Mouse (Mus musculus): Measurements from ENCODE around the gene Camk2b.
A peak's percentile ranks its signal among the peaks of the same experiment; 100 is the strongest.

The Camk2b gene

GRCm38 (mm10) chr11:5983629-5984028 lies 82.5 kb downstream of the Camk2b start:
- DNase-seq (ENCODE audit: low spot score) = no peak

- DNase-seq (ENCODE audit: low spot score) = no peak
These were observed 84.8 kb downstream of the Camk2b start for GRCm38 (mm10) chr11:5981323-5981722.

- no peak for DNase-seq (ENCODE audit: low spot score)
These were observed 85.6 kb downstream of the Camk2b start for GRCm38 (mm10) chr11:5980561-5980960.

DNA sequence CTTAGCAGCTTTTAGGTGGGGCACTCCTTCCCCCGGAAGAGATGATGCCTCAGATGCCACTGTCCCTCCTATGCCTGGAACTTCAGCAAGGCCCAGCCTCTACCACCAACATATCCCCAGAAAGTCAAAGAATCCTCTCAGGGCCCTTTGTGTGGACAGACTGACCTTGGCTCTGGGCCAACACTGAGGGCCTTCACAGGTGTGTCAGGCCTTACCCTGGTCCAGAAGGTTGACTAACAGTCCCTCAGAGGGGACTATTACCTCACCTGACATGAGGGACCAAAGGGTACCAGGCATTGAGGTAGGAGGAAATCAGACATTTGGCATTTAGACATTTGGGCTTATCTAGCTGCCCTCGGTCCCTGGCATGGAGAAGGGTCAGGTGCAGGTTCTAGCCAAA lies 86.1 kb downstream of the Camk2b start:
- no peak for DNase-seq (ENCODE audit: low spot score)

DNA sequence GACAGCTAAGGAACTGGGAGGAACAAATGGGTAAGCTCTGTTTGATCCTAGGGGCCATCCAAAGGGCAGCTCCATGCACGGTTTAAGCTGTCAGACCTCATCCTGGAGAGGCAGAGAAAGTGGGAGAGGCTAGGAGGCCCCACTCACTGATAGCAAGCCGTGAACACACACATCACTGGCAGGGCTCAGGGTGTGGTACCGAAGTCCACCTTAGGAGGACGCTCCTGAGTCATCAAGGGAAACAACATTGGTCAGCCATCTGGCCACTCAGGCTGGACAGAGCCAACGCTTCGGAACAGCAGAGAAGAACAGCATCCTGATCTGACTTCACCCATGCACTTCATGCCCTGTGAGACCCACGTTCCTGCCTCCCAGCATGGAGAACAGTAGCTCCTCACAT lies 87.1 kb downstream of the Camk2b start:
- no peak for DNase-seq (ENCODE audit: low spot score)

- DNase-seq (ENCODE audit: low spot score) = no peak
These were observed 90.1 kb downstream of the Camk2b start for GRCm38 (mm10) chr11:5976106-5976505.

- DNase-seq (ENCODE audit: low spot score) = no peak
These were observed 91.1 kb downstream of the Camk2b start for GRCm38 (mm10) chr11:5975068-5975467.

DNA sequence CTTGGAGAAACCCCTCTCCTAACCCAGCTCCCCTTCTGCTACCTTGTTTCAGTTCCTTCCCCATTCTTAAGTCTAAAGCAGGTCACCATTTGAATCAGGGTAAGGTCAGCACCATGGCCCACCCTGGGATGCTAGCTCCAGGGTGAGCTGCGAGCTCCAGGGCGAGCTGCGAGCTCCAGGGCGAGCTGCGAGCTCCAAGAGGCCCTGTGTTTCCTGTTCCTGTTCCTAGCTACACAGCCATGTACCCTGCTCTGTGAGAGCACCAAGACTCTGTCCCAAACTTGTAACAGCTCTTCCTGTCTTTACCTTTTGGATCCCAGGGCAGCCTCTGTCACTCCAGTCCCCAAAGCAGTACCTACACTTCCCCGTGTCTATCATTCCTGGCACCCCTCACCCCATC lies 92.1 kb downstream of the Camk2b start:
- DNase-seq (ENCODE audit: low spot score) = no peak

DNA sequence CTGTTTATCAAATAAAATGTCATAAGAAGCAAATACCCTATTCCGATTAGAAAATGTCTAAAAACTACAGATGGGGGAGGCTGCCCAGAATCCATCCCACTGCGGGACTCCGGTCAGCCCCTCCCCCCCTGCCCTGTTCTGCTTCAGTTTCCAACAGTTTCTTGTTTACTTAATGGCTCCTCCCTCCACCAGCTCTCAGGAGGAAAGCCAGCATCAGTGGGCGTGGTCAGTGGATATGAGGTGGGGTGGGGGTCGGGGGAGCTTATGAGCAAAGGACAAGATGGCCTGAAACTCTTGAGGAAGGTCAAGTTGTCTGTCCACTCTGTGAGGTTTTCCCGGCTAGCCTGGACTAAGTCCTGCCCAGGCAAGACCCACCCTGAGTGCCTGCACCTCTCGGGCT lies 93.0 kb downstream of the Camk2b start:
- no peak for DNase-seq (ENCODE audit: low spot score)

GRCm38 (mm10) chr11:5971202-5971601 lies 95.0 kb downstream of the Camk2b start:
- DNase-seq (ENCODE audit: low spot score) = no peak

- DNase-seq (ENCODE audit: low spot score) = no peak
These were observed 97.9 kb downstream of the Camk2b start for GRCm38 (mm10) chr11:5968223-5968622.

DNA sequence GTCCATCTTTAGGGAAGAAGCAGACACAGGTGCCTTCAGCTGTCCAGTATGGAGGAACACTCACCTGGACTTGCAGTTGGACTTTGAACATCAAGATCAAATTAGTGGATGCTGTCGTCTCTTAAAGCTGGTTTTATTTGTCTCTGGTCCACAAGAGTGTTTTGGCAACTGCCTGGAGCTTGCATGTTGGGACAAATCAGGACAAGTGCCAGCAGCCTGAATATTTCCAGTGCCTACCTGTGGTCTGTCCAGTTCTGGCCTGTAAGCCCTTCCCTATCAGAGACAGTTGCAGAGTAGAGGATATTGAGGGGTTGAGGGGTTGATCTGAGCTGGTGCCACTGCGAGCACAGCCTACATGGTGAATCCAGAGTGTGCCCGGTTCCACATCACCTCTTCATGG lies 99.4 kb downstream of the Camk2b start:
- DNase-seq (ENCODE audit: low spot score) = no peak

DNA sequence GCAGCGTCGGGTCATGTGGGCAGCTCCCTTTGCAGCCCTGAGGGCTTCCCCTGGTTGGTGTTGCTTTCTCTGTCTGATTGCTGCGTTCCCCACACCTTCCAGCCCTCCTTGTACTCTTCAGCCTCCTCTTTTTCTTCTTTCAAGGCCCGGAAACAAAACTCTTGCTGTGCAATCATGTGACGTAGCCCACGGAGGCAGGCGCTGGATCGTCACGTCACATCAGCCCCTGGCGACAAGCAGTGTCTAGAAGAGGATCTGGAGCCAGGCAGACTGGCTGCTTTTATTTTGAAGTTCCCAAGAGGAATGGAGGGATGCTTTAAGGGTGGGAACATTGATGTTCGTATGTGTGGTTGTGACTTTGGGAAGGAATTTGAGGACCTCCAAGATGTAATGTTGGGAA lies 100.3 kb downstream of the Camk2b start:
- no peak for DNase-seq (ENCODE audit: low spot score)

GRCm38 (mm10) chr11:5960051-5960450 lies 106.1 kb downstream of the Camk2b start:
- DNase-seq (ENCODE audit: low spot score) = no peak

DNA sequence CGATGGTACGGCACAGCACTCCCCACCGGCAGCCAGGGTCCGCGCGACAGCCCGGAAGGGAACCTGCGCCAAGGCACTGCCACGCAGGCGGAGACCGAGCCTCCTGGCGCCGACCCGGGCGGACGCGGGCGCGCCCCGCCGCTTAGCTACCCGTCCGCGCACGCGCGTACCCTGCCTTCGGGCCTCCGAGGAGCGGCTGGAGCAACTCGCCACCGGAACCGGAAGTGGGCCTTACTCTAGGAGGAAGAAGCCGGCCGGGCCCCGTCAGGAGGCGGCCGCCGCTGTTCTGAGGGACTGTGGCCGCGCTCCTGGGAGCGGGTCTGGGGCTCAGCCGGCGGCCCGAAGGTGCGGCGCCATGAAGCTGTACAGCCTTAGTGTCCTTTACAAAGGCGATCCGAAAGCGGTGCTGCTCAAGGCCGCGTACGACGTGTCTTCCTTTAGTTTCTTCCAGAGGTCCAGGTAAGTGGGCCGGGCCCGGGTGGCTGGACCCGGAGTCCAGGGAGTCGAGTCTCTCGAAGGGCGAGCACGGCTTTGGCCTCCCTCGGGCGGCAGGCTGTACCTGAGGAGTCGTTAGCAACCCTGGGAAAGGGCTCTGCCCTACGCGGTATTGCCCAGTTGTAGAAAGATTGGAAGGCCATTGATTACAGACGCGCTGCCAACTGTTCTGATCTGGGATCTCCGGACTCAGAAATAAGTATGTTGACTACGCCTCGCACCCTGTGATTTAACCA lies 110.5 kb downstream of the Camk2b start, which contains the start of gene Ykt6:
Ykt6 (plus strand) TSS at position 148 of the 731 bp plus-strand sequence.
- DNase-seq (ENCODE audit: low spot score) = peak; percentile 96

- DNase-seq (ENCODE audit: low spot score) = peak; percentile 67
These were observed 111.1 kb downstream of the Camk2b start for GRCm38 (mm10) chr11:5954965-5955504.

DNA sequence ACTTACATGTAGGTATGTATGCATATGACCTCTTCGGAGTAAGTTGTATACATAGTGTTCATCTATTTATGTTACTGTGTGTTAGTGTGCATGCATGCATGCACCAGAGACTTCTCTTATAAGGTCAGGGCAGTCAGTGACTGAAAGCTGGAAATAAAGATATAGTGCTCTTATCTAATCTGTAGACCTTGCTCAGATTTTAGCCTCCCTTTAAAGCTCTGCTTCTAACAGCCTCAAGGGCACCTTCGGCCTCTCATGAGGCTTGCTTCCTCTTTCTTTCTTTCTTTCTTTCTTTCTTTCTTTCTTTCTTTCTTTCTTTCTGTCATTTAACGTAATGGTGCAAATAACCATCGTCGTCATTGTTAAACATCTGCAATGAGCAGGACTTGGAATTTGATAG lies 111.7 kb downstream of the Camk2b start:
- no peak for DNase-seq (ENCODE audit: low spot score)

GRCm38 (mm10) chr11:5953130-5953765 lies 112.9 kb downstream of the Camk2b start:
- DNase-seq (ENCODE audit: low spot score) = peak; percentile 73

GRCm38 (mm10) chr11:5952501-5952900 lies 113.7 kb downstream of the Camk2b start:
- no peak for DNase-seq (ENCODE audit: low spot score)

DNA sequence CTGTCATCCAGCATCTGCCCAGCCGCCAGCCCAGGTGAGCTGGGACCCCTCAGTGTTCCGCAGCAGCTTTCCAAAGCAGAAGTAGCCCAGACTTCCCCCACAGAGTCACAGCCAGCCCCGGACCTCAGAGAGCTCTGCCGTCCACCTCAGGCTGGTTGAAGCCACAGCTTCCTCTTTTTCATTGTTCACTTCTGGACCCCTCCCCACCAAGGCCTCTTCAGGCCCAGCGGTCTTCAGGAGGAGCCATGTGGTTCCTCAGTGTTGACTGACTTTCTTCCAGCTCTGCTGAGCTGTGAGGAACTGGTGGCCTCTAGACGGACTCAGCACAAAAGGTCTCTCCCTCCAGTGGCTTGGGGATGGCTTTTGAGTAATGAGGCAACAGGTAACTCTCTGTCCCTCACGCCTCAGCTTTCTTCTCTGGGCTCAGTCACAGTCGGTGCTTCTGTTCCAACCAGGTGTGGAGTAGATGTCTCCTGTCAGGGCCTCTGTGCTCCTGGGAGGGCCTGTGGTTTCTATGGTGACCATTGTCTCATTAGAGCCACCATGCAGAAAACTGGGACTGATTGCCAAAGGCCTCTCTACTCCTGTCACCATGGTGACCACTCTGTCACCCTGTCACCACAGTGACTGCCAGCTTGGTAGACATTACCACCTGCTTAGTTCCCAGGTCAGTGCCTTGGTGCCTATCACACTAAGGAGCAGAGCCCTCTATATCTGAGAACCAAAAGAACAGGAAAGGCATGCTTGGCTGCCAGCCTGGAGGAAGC lies 116.4 kb downstream of the Camk2b start, which contains the start of gene Gck:
Gck (minus strand) TSS at position 496 of the 767 bp plus-strand sequence.
- DNase-seq (ENCODE audit: low spot score) = peak; percentile 78

DNA sequence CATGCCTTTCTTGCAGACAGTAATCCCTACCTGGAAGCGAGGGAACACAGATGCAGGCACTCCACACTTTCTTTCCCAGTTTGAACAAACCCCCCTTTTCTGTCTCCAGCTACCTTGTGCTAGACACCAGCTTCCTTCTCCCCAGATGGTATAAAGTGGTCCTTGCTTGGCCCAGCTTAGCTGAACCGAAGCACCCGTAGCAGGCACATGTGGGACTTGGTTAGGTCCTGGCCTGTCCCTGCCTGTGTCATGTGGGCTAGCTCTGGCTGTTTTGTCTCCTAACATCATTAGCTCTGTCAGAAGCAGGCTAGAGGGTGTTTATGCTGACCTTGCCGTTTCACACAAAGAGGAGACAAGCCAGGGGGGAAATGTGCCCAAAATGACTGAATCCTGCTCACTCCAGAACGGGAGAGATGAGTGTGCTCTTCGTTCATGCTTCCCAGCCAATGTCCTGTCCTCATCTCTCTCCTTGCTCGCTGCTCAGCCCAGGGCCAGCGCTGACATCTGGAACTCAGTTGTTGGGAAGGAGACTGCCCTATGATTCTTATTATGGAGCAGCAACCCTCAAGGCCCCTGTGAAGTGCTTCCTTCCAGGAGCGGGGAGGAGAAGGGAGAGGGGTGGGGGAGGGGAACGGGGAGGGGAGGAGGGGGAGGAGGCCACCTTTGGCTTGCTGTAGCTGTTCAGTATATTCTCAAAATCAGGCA lies 117.5 kb downstream of the Camk2b start:
- no peak for DNase-seq (ENCODE audit: low spot score)

DNA sequence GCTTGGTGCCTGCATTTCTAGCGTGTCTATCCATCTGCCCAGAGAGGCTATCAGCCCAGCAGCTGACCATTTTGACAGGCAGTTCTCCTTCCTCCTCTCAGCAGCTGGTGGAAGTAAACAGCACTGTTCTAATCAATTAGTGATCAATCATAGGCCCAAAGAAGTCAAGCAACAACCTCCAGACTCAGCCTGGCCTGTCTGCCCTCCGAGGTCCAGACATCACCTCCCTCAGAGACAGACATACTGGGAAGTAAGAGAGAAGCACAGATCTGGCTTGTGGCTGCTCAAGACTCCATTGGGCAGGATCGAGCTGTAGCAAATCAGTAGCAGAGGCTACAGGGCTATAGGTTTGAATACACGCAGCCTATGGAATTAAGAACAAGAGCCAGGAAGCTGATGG lies 118.4 kb downstream of the Camk2b start:
- no peak for DNase-seq (ENCODE audit: low spot score)

Measured in retina, embryonic 14.5 days (tissue).